Mouse (Mus musculus) thymus, adult 2 months (tissue): Measurements from ENCODE around the gene Fahd2a. TPM values are rescaled to one million over a fixed set of nuclear protein-coding genes. Genes with fewer than 3 reads are reported as not detected.

ENCODE experiments used
- DNase-seq: peaks from one replicate; pipeline ENCODE4 v3.0.0; 2021
- H3K27ac ChIP-seq: fragments of 200-500 bp; 2 replicates; pipeline ENCODE4 v1.5.1; 2012; ENCODE audit warnings: low read length, control low read depth; ENCODE audit not compliant: control insufficient read depth, insufficient read depth
- H3K27me3 ChIP-seq: fragments of 200-500 bp; 2 replicates; pipeline ENCODE4 v1.6.1; 2012; ENCODE audit warnings: mild to moderate bottlenecking, low read length, moderate library complexity, mixed read lengths; ENCODE audit not compliant: control insufficient read depth, insufficient read depth
- H3K36me3 ChIP-seq: fragments of 200-500 bp; 2 replicates; pipeline ENCODE4 v1.6.1; 2012; ENCODE audit warnings: mild to moderate bottlenecking, low read length, moderate library complexity; ENCODE audit not compliant: control insufficient read depth, insufficient read depth
- H3K4me1 ChIP-seq: fragments of 200-500 bp; replicated peaks from 2 replicates; pipeline ENCODE4 v1.6.1; 2012; ENCODE audit warnings: low read length; ENCODE audit not compliant: control insufficient read depth, insufficient read depth
- H3K4me3 ChIP-seq: fragments of 200-500 bp; 2 replicates; pipeline ENCODE4 v1.5.1; 2012; ENCODE audit warnings: mild to moderate bottlenecking, low read length, control low read depth, moderate library complexity; ENCODE audit not compliant: control insufficient read depth, insufficient read depth
- CTCF ChIP-seq: fragments of 200-500 bp; IDR thresholded peaks from 2 replicates; pipeline ENCODE4 v1.5.1; 2012; ENCODE audit warnings: mild to moderate bottlenecking, control low read depth, low read length, moderate library complexity, borderline replicate concordance; ENCODE audit not compliant: control insufficient read depth, poor library complexity, insufficient read depth; ENCODE audit errors: extremely low read depth
- POLR2A ChIP-seq: fragments of 200-500 bp; IDR thresholded peaks from 2 replicates; pipeline ENCODE4 v1.6.1; 2012; ENCODE audit warnings: mild to moderate bottlenecking, low read length, control low read depth, moderate library complexity; ENCODE audit not compliant: control insufficient read depth, poor library complexity, insufficient read depth; ENCODE audit errors: extremely low read depth
- WGBS: fragments of 180-500 bp; shearing (Covaris S2); methylation state at CpG from one replicate; pipeline ENCODE4 v1.1.7; 2018; 5-methylcytosine and 5-hydroxymethylcytosine counted together
- polyA plus RNA-seq: library from polyadenylated mRNA; depleted of rRNA; stranded (reverse); fragments of >200 nt; gene quantifications from 2 replicates; pipeline ENCODE4 v1.2.3, GENCODE M21; 2012

The Fahd2a gene
- polyA plus RNA-seq, 1 experiment = 17.0 TPM

DNA sequence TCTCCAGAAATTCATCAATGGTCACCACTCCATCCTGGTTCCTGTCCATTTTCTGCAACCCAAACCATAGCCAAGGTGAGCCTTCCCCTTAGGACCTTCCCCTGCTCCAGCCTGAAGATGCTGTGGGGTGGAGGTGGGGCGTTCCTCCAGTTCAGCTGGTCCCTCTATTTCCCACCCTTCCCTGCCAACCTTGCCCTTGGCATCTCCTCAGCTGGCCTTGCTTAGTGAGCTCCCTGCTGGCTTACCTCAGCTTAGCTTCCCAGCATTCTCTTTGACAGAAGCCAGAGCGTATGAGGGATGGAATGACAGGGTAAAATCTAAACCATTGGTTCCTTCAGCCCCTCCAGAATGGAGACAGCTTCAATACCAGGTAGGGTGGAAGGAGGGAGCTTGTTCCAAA, 15.0 kb upstream of the Fahd2a start:
- 92% methylated on average over 2 of the region's 2 CpGs for WGBS
- Histone ChIP-seq H3K4me3 (no peak overlapping the region), H3K36me3 (no peaks in the 10 kb centered on the region), H3K27me3 (no peaks in the 10 kb centered on the region), H3K27ac (no peak overlapping the region), H3K4me1 (no peaks in the 10 kb centered on the region)
- TF ChIP-seq POLR2A (no peak), CTCF (no peak)
- no peak for DNase-seq

DNA sequence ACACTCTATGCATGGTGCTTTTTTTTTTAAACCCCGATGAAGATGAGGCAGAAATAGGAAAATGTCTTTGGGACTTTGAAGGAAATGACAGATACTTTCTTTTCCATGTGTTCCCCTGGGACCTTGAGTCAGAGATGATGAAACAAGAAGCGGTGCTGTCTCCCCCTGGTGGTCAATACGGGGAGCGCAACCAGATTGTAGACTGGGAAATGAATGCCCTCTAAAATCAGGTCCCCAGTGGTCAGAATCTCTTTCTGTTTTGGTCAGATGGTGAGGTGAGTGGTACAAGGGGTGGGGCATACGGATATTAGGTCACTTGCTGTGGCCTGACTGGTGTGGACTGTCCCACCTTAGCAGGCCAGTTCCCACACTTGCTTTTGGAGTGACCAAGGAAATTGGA, 9.4 kb upstream of the Fahd2a start:
- WGBS = 5% methylated on average over 5 of the region's 5 CpGs
- Histone ChIP-seq H3K27me3 (no peaks in the 10 kb centered on the region), H3K4me1 (no peaks in the 10 kb centered on the region), H3K27ac (no peak overlapping the region), H3K4me3 (no peak overlapping the region), H3K36me3 (no peaks in the 10 kb centered on the region)
- TF ChIP-seq POLR2A = no peak
- no peak for TF ChIP-seq CTCF
- peak; percentile 65 for DNase-seq

DNA sequence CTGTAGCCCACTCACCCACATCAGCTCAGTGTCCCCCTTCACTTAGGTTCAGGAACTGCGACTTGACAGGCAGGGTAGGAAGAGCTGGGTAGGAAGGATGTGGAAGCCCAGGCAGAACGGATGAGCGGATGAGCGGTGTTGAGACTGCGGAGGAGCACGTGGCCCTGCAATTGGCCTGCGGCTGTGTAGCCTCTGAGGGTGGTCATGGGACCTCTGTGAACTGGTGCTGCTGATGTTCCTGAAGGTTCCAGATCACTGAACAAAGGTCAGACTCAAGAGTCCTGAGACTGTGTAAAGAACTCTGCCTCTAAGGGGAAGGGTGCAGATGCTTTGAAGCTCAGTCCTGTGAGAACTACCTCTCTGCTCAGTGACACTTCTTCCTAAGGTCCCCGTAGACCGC, 8.8 kb upstream of the Fahd2a start:
- Histone ChIP-seq H3K27me3 (no peaks in the 10 kb centered on the region), H3K4me3 (no peak overlapping the region), H3K36me3 (no peaks in the 10 kb centered on the region), H3K27ac (no peak overlapping the region), H3K4me1 (no peaks in the 10 kb centered on the region)
- 85% methylated on average over 9 of the region's 9 CpGs for WGBS
- DNase-seq = no peak
- TF ChIP-seq CTCF = no peak
- TF ChIP-seq POLR2A = no peak

DNA sequence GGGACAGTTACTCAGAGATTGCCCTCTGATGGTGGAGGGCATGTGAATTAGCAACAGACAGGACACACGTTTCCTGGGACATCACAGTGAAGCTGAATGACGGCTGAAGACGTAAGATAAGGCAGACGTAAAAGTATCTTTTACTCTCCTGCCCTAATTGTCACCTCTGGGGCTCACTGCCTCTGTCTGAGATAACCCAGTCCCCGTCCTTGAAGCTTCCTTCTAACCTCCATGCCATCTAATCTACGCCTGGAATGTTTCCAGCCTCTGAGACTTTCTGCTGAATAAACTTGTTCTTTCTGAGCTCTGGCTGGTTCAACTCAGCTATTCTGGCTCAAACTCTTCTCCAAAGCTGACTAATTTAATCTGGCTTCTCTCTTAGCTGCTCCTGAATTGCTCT, 7.4 kb upstream of the Fahd2a start:
- Histone ChIP-seq H3K4me1 (no peaks in the 10 kb centered on the region), H3K36me3 (no peaks in the 10 kb centered on the region), H3K4me3 (no peak overlapping the region), H3K27ac (no peak overlapping the region), H3K27me3 (no peaks in the 10 kb centered on the region)
- TF ChIP-seq CTCF (no peak), POLR2A (no peak)
- WGBS = 30% methylated on average over 6 of the region's 6 CpGs
- DNase-seq = no peak

DNA sequence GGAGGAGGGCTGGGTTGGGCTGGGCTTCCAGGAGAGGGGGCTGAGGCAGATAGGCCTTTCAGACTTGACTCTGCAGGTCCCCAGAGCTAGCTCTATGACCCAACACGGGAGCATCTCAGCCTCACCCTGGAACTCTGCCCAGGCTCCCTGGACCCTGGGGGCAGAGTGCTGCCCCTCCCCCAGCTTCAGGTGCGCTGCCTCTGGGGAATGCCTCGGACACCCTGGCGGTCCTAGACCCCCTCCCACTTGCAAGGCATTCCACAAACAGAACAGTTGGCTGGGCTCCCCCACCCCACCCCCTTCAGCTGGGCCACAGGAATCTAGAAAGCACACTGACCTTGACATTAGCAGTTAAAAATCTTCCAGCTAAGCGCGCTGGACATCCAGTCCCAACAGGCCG, 5.3 kb upstream of the Fahd2a start:
- Histone ChIP-seq H3K27ac (no peak overlapping the region), H3K27me3 (no peaks in the 10 kb centered on the region), H3K4me3 (no peak overlapping the region), H3K4me1 (no peaks in the 10 kb centered on the region), H3K36me3 (no peaks in the 10 kb centered on the region)
- TF ChIP-seq POLR2A (no peak), CTCF (no peak)
- DNase-seq = no peak
- WGBS = 78% methylated on average over 7 of the region's 7 CpGs

DNA sequence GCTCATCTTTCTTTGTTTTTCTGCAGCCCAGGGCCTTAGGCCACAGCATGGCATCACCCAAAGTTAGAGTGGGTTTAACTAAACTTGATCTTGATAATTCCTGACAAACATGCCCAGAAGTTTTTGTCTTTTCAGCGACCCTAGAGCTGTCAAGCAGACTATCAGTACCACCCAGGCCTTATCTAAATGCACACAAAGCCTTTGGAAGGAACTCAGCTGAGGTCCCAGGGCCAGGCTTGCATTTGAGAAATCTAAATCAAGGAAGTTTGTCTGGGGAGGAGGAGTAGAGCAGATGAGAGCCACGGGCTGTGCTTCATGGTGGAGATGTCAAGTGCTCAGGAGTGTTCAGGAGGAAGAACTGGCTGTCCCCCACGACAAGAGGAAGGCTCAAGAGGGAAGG, 2.5 kb upstream of the Fahd2a start:
- no peak for DNase-seq
- no peak for TF ChIP-seq POLR2A
- TF ChIP-seq CTCF = no peak
- 58% methylated on average over 3 of the region's 3 CpGs for WGBS
- Histone ChIP-seq H3K4me3 (no peak overlapping the region), H3K27ac (no peak overlapping the region), H3K36me3 (no peaks in the 10 kb centered on the region), H3K4me1 (peaks cover 7% of the 10 kb centered on the region), H3K27me3 (no peaks in the 10 kb centered on the region)

DNA sequence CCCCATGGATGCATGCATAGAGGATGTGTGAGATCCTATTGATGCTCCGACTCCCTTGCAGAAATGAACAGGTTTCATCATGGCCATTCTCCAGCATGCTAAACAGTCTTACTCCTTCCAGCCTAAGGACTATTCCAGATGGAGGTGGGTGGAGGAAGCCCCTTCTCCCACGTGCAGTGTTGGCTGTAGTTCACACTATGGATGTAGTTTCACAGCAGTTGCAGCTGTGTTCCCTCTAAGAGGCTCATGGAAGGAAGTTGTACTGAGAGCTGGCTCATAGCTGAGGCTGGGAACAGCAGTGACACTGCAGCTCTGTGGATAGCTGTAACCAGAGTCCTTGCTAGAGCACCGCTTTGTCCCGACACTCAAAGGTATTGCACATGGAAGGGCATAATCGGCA, 6.7 kb downstream of the Fahd2a start:
- Histone ChIP-seq H3K4me1 (no peaks in the 10 kb centered on the region), H3K36me3 (no peaks in the 10 kb centered on the region), H3K4me3 (no peak overlapping the region), H3K27me3 (no peaks in the 10 kb centered on the region), H3K27ac (no peak overlapping the region)
- WGBS = 95% methylated on average over 5 of the region's 5 CpGs
- DNase-seq = no peak
- TF ChIP-seq CTCF (no peak), POLR2A (no peak)
